Mouse (Mus musculus) thymus, adult 18-20 months (tissue): ENCODE data around the gene Plxdc2.

Experiments
- DNase-seq, 2 experiments: peaks; one replicate each; pipeline ENCODE4 v3.0.0; 2022; ENCODE audit warnings: mixed read lengths in 2 of 2

The Plxdc2 gene

DNA sequence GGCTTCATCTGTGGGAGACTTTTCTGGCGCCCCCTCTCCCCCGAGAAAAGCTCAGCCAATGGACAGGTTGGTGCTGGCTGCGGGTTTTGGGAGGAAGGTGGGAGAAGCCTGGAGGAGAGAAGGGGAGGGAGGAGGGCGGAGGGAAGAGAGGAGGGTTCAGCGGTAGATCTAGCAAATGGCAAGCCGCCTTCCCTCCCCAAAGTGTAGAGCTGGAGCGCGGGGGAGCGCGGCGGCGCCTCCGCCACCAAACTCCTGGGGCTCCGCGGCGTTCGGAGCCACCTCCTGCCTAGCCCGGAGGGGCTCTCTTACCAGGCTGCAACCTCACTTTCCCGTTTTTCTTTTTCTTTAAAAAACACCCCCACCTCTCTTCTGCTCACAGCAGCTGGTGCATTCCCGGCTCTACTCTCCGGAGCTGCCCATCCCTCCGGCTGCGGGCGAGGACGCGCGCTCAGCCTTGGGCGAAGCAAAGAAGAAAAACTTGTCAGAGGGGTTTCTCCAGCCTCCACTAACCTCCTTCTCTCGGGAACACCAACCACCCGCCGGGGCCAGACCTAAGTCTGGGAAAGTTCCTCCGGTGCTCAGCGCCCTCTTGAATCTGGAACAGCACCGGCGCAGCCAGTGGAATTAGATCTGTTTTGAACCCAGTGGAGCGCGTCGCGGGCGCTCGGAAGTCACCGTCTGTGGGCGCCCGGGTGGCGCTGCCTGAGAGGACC lies at the start of gene Plxdc2:
Gene Plxdc2 (plus strand): TSS at position 199 of the 713 bp plus-strand sequence.
- peak; percentile 73 to 76 for DNase-seq

DNA sequence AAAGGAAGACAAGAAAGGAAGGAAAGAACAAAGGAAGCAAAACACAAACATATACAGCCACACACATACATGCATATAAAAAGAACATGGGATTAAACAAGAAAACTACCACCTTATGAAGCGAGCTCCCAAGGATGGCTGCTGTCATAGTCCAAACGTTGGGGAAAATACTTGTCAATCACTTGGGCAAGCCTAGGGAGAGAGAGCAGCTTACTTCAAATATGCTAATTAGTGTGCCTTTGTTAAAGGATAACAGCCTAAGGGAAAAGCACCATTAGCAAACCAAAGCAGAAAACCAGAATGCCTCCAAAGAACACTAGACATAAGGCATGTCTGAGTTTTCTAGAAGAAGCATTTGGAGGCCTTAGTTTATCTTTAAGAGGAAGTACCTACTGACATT lies 45.7 kb upstream of the Plxdc2 start:
- DNase-seq, result no peak

- no peak for DNase-seq
Observed at GRCm38 (mm10) chr2:16312400-16313070, 43.6 kb upstream of the Plxdc2 start.

DNA sequence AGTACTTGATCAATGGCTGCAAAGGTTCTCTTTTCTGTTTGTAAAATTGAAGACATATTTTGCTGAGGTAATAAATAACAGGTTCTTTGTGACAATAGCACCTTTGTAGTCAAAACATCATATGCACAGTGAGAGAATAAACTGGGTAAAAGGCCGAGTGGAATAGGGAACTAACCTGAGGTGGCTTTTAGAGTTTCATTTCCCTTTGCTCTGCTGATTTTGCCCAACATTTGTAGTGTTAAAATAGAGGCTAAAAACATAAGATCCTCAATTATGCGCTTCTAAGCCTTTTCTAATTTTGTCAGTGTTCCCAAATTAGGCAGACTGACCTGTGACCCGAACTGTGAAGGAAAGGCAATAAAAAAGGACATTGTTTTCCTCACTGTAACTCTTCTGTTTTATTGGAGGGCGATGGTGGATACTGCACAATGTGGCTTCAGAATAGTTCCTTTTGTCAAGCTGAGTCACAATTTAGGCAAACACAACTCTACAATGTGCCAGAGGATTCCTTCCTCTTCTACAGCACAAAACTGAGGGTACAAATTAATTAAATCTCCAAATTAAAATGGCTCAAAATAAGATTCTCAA lies 20.8 kb upstream of the Plxdc2 start:
- no peak for DNase-seq

DNA sequence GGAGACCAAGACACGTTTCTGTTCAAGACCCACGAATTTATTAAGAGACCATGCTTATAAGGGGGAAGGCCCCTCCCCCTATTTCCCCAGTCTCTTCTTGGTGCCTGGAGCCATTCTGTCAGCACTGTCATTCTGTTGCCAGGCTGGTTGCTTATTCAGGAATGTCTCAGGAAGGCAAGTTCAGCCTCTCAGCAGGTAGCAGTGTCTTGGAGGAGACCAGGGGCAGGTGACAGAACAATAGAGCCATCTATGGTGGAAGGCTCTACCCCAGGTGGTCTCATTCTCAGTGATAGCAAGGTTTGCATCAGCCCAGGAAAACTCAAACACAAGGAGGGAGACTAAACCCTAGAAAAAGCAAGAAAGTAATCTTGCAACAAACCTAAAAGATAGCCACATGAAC lies 11.5 kb upstream of the Plxdc2 start:
- DNase-seq, result no peak

GRCm38 (mm10) chr2:16351106-16351505 lies 5.0 kb upstream of the Plxdc2 start:
- DNase-seq, result peak; percentile 40 to 70

DNA sequence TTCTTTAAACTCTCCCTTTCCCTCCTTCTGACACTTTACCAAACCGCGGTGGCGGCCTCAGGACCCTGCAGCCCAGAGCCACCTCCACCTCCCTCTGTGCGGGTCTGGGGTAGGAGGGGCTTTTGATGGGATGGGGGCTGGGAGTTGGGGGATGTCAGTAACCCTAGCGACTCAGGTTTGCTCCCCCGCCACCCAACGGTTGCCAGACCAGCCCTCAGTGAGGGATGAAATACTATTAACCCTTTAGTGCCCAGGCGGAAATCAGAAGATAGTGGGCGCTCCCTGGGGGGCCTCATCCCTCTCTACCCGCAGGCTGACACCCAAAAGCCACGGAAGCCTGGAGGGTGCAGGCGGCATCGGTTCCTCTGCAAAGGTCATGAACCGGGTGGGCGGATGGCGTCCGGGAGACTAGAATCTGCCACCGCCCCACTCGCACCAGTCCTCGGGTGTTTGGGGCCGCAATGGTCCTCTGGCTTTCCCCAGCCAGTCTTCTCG lies 446 bp upstream of the Plxdc2 start:
- DNase-seq, result peak; percentile 65 to 77

- DNase-seq, result peak; percentile 22 to 46
Observed at GRCm38 (mm10) chr2:16356921-16357837, 1.1 kb downstream of the Plxdc2 start.

DNA sequence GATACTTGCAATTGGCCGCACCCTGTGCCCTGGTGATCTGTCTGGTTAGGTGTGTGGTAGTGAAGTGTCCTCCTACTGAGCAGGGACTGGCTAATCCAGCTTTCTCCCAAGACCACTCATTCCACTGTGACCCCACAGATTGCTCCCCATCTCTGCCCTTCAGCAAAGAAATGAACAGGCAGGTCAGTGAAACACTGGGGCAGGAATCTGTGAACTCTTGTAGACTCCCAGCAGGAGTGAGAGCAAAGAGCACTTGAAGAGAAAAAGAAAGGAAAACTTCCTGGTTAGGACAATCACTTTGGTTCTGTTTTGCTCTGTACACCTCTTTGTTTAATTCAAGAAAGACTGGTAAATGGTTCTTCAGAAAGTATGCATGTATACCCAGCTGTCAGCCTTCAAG lies 1.8 kb downstream of the Plxdc2 start:
- DNase-seq, result no peak

- no peak for DNase-seq
Observed at GRCm38 (mm10) chr2:16359341-16359928, 3.3 kb downstream of the Plxdc2 start.

GRCm38 (mm10) chr2:16364749-16365148 lies 8.6 kb downstream of the Plxdc2 start:
- no peak for DNase-seq

DNA sequence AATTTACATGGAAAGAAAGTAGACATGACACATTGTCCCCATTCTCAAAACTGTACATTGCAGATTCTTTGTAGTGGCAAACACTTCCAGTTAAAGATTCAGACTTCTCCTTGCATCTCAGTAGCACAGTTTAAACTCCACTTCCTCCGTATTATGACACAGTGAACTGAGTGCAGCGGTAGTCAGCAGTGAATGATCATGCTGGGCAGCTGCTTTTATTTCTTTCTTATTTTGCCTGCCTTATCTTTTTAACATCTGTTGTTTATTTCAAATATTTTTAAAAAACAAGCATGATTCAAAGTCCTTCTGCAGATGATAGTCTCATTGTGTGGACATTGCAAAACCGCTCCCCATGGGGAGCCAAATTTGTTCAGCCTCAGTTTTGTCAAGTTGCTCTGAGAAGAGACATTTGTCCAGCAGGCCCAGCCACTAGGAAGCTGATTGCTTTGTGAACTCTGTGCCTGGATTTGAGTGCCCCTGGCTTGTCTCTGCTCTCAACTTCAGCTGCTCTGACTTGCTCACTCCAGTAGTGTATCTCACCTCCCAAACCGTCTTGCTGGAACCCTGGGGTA lies 9.8 kb downstream of the Plxdc2 start:
- DNase-seq, result no peak

GRCm38 (mm10) chr2:16370419-16370818 lies 14.3 kb downstream of the Plxdc2 start:
- no peak for DNase-seq

DNA sequence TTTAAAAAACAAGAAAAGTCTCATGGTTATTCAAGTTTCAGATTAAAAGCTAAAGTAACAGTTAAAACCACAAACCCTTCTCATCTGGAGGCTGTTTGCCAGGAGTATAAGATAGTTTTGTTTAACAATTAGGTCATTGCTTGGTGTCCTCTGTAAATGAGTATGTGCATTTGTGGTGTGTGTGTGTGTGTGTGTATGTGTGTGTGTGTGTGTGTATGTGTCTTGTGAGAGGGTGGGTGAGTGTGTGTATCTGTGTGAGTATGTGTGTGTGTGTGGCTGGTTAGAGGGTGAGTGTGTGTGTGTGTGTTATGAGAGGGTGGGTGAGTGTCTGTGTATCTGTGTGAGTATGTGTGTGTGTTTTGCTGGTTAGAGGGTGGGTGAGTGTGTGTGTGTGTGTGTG lies 18.2 kb downstream of the Plxdc2 start:
- DNase-seq, result no peak

DNA sequence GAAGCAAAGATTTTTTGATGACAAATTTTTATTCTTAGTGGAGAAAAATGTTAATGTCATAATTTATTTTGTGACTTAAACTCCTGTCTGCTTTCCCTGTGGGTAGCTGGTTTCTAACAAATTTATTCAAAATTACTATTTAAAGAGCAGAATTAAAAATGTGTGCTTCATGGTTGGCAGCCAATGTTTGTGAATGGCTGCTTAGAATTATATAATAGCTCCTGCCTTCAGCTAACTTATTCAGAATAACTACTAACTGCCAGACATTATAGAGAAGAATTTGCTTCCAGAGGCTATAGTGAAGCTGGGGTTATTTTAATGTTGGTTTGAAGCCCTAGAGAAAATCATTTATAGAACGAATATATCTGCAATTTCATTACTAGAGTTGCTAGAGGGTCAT lies 30.1 kb downstream of the Plxdc2 start:
- no peak for DNase-seq

DNA sequence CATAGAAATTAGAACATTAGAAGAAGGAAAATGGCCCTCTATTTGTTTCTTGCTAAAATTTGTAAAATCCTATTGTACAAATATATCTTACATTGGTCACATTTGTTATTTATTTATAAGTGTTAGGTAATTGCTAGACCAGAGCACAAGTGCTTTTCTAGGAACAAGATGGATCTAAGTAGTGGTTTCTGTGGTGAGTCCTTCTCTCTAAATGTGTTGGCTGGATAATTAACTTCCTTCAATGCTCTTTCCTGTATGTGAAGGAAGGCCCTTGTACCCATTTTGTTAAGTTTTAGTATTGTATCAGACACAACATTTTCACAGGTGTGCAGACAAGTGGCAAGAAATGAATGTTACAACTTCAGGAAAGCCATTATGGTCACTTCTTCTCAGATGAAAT lies 30.6 kb downstream of the Plxdc2 start:
- DNase-seq, result no peak

GRCm38 (mm10) chr2:16387787-16388186 lies 31.7 kb downstream of the Plxdc2 start:
- no peak for DNase-seq

- no peak for DNase-seq
Observed at GRCm38 (mm10) chr2:16397501-16397900, 41.4 kb downstream of the Plxdc2 start.

- DNase-seq, result no peak
Observed at GRCm38 (mm10) chr2:16398006-16398405, 41.9 kb downstream of the Plxdc2 start.

GRCm38 (mm10) chr2:16398896-16399295 lies 42.8 kb downstream of the Plxdc2 start:
- DNase-seq, result no peak

GRCm38 (mm10) chr2:16406508-16406907 lies 50.4 kb downstream of the Plxdc2 start:
- no peak for DNase-seq

DNA sequence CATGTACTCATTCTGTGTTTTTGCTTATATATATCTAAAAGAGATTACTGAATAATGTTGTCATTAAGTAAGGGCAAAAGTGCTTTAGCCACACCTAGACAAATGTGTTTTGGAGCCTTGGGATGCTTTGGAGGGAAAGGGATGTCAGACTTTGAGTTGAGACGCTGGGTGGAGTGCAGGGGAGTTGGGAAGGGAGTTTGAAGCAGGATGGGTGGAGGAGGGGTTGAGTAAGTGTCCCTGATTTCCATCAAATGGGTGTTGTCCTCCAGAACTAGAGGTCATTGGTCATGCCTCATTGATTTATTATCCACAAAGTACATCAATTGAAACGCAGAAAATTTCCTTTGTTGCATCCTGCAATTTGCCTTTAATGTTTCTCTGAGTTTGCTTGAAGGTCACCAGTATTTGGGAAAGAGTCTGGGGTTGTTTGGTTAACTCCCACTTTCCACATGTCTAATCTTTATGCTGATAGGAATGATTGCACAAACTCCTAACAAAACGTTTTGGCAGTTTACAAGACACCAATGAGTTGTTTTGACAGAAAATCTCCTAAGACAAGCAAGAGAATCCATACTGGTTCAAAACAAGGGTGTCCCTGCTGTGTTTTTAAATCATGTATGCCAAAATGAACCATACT lies 58.4 kb downstream of the Plxdc2 start:
- DNase-seq, result no peak
